Mouse (Mus musculus): ENCODE results near the gene Gm9747. TPM values are rescaled to one million over a fixed set of nuclear protein-coding genes. Genes with fewer than 3 reads are reported as not detected.

Gene Gm9747
- polyA plus RNA-seq (2014; fragmentation: Illumina TruSeq; extraction: RNeasy Lipid Tissue Mini Kit (QIAGEN cat#74804); ENCODE audit: low replicate concordance) = not detected

GRCm38 (mm10) chr1:82232812-82233211 lies at the start of gene Gm9747:
Gene Gm9747, plus strand, starts transcription at chr1:82233112.

Other genes starting within 250 kb of the Gm9747 start
- gene Irs1, start 58.3 kb downstream of the Gm9747 start, polyA plus RNA-seq (2014; fragmentation: Illumina TruSeq; extraction: RNeasy Lipid Tissue Mini Kit (QIAGEN cat#74804); ENCODE audit: low replicate concordance) = 1.8 TPM
- 20.8 TPM for gene Rhbdd1, start 83.3 kb downstream of the Gm9747 start, polyA plus RNA-seq (2014; fragmentation: Illumina TruSeq; extraction: RNeasy Lipid Tissue Mini Kit (QIAGEN cat#74804); ENCODE audit: low replicate concordance)